Mouse (Mus musculus): ENCODE measurements at regions not wholly inside any gene's neighbourhood (a gene's known extent, or its start where the extent isn't known, plus 50 kb on each side); places are given as distances from the start of the nearest gene placed in this dataset.
A peak's percentile ranks its signal among the peaks of the same experiment; 100 is the strongest.
"Not testable (repeated sequence)": the region's sequence is repeated elsewhere in the genome, so short reads cannot be mapped to it uniquely, and the experiment has no call there.

GRCm38 (mm10) chr8:98955803-98956202, 460.5 kb downstream of the Cdh8 start:
- no peak for DNase-seq (ENCODE audit: low spot score in 2 of 2)

GRCm38 (mm10) chr8:98913159-98913777, 503.0 kb downstream of the Cdh8 start:
- no peak for DNase-seq (ENCODE audit: low spot score in 2 of 2)

- no peak for DNase-seq (ENCODE audit: low spot score in 2 of 2)
Observed at GRCm38 (mm10) chr8:98893331-98893730, 522.9 kb downstream of the Cdh8 start.

GRCm38 (mm10) chr8:98861664-98862306, 554.5 kb downstream of the Cdh8 start:
- DNase-seq (ENCODE audit: low spot score in 2 of 2) = no peak

GRCm38 (mm10) chr8:98861175-98861574, 555.1 kb downstream of the Cdh8 start:
- DNase-seq (ENCODE audit: low spot score in 2 of 2) = peak in 1 of 2 experiments; percentile 11

- DNase-seq (ENCODE audit: low spot score in 2 of 2) = no peak
Observed at GRCm38 (mm10) chr8:98860416-98860815, 555.9 kb downstream of the Cdh8 start.

GRCm38 (mm10) chr8:98829515-98829914, 586.8 kb downstream of the Cdh8 start:
- no peak for DNase-seq (ENCODE audit: low spot score in 2 of 2)

GRCm38 (mm10) chr8:98829006-98829405, 587.3 kb downstream of the Cdh8 start:
- DNase-seq (ENCODE audit: low spot score in 2 of 2) = no peak

- DNase-seq (ENCODE audit: low spot score in 2 of 2) = no peak
Observed at GRCm38 (mm10) chr8:98811922-98812321, 604.3 kb downstream of the Cdh8 start.

- DNase-seq (ENCODE audit: low spot score in 2 of 2) = peak; percentile 60 to 66
Observed at GRCm38 (mm10) chr8:98797445-98797844, 618.8 kb downstream of the Cdh8 start.

GRCm38 (mm10) chr8:98767036-98767435, 649.2 kb downstream of the Cdh8 start:
- no peak for DNase-seq (ENCODE audit: low spot score in 2 of 2)

- no peak for DNase-seq (ENCODE audit: low spot score in 2 of 2)
Observed at GRCm38 (mm10) chr8:98756596-98756995, 659.7 kb downstream of the Cdh8 start.

- DNase-seq (ENCODE audit: low spot score in 2 of 2) = no peak
Observed at GRCm38 (mm10) chr8:98755795-98756194, 660.5 kb downstream of the Cdh8 start.

GRCm38 (mm10) chr8:98752367-98752766, 663.9 kb downstream of the Cdh8 start:
- no peak for DNase-seq (ENCODE audit: low spot score in 2 of 2)

- no peak for DNase-seq (ENCODE audit: low spot score in 2 of 2)
Observed at GRCm38 (mm10) chr8:98707753-98708152, 708.5 kb downstream of the Cdh8 start.

GRCm38 (mm10) chr8:98706122-98706521, 710.1 kb downstream of the Cdh8 start:
- DNase-seq (ENCODE audit: low spot score in 2 of 2) = no peak

- peak; percentile 17 to 43 for DNase-seq (ENCODE audit: low spot score in 2 of 2)
Observed at GRCm38 (mm10) chr8:98685195-98685594, 731.1 kb downstream of the Cdh8 start.

- DNase-seq (ENCODE audit: low spot score in 2 of 2) = no peak
Observed at GRCm38 (mm10) chr8:98684531-98684930, 731.7 kb downstream of the Cdh8 start.

- DNase-seq (ENCODE audit: low spot score in 2 of 2) = no peak
Observed at GRCm38 (mm10) chr8:98680065-98680464, 736.2 kb downstream of the Cdh8 start.

- no peak for DNase-seq (ENCODE audit: low spot score in 2 of 2)
Observed at GRCm38 (mm10) chr8:98659287-98659686, 757.0 kb downstream of the Cdh8 start.

- DNase-seq (ENCODE audit: low spot score in 2 of 2) = not testable (repeated sequence)
Observed at GRCm38 (mm10) chr8:98652316-98652715, 764.0 kb downstream of the Cdh8 start.

- DNase-seq (ENCODE audit: low spot score in 2 of 2) = no peak
Observed at GRCm38 (mm10) chr8:98651010-98651409, 765.3 kb downstream of the Cdh8 start.

- DNase-seq (ENCODE audit: low spot score in 2 of 2) = no peak
Observed at GRCm38 (mm10) chr8:98628151-98628550, 788.1 kb downstream of the Cdh8 start.
